Mouse (Mus musculus) limb, embryonic 14.5 days (tissue): ENCODE results near the gene Rab11fip4. TPM values are rescaled to one million over a fixed set of nuclear protein-coding genes. Genes with fewer than 3 reads are reported as not detected.
A peak's percentile ranks its signal among the peaks of the same experiment; 100 is the strongest.

ENCODE experiments used
- ATAC-seq: fragments of 200-750 bp; cut with Nextera tagmentation; 2 replicates; pipeline ENCODE4 v1.8.0; 2017; ENCODE audit warnings: low read depth, moderate number of reproducible peaks, moderate TSS enrichment; ENCODE audit not compliant: low FRiP score
- DNase-seq: peaks from one replicate; pipeline ENCODE4 v3.0.0-alpha.2; 2015; ENCODE audit warnings: low spot score
- H3K27ac ChIP-seq: fragments of 300-500 bp; sonication (generic); replicated peaks from 2 replicates; pipeline ENCODE4 v1.5.1; 2014; ENCODE audit warnings: low read depth, mild to moderate bottlenecking, low read length, moderate library complexity, mixed read lengths
- H3K27me3 ChIP-seq: fragments of 300-500 bp; sonication (generic); 2 replicates; pipeline ENCODE4 v1.6.1; 2014; ENCODE audit warnings: low read length, mixed read lengths; ENCODE audit not compliant: control insufficient read depth, insufficient read depth
- H3K36me3 ChIP-seq: fragments of 300-500 bp; sonication (generic); 2 replicates; pipeline ENCODE4 v1.6.1; 2014; ENCODE audit warnings: mild to moderate bottlenecking, low read length, moderate library complexity, mixed read lengths; ENCODE audit not compliant: control insufficient read depth, insufficient read depth
- H3K4me1 ChIP-seq: fragments of 300-500 bp; sonication (generic); 2 replicates; pipeline ENCODE4 v1.6.1; 2014; ENCODE audit warnings: antibody characterized with exemption, low read length, mixed read lengths; ENCODE audit not compliant: control insufficient read depth, insufficient read depth
- H3K4me2 ChIP-seq: fragments of 300-500 bp; sonication (generic); replicated peaks from 2 replicates; pipeline ENCODE4 v1.6.1; 2014; ENCODE audit warnings: low read depth, mild to moderate bottlenecking, low read length, moderate library complexity; ENCODE audit not compliant: severe bottlenecking
- H3K4me3 ChIP-seq: fragments of 300-500 bp; sonication (generic); replicated peaks from 2 replicates; pipeline ENCODE4 v1.5.1; 2014; ENCODE audit warnings: low read length
- H3K9ac ChIP-seq: fragments of 300-500 bp; sonication (generic); 2 replicates; pipeline ENCODE4 v1.6.1; 2014; ENCODE audit warnings: mild to moderate bottlenecking, low read depth, low read length, moderate library complexity; ENCODE audit not compliant: severe bottlenecking
- H3K9me3 ChIP-seq: fragments of 300-500 bp; sonication (generic); 2 replicates; pipeline ENCODE4 v1.6.1; 2016; ENCODE audit warnings: low read length; ENCODE audit not compliant: control insufficient read depth
- POLR2A ChIP-seq: fragments of 200-500 bp; IDR thresholded peaks from 2 replicates; pipeline ENCODE4 v1.8.0; 2012; ENCODE audit warnings: inconsistent platforms, mild to moderate bottlenecking, moderate library complexity, borderline replicate concordance; ENCODE audit not compliant: insufficient read depth, insufficient read length; ENCODE audit errors: extremely low read depth
- WGBS: fragments of 180-500 bp; shearing (Covaris S2); extraction: QIAGEN DNeasy Blood & Tissue Kit; methylation state at CpG from one replicate; pipeline ENCODE4 v1.1.7; 2014; 5-methylcytosine and 5-hydroxymethylcytosine counted together
- polyA plus RNA-seq, 2 experiments: library from polyadenylated mRNA; depleted of rRNA in 1 of 2; stranded (reverse) in 1 of 2; unstranded in 1 of 2; fragments of >200 nt; fragmentation: Nextera tagmentation in 1 of 2; extraction: Ambion mirVana in 1 of 2; gene quantifications; 2 replicates each; pipeline versions ENCODE4 v1.2.1 to v1.2.3; 2012 to 2014

Gene Rab11fip4
- polyA plus RNA-seq, 2 experiments: 7.4 to 16.4 TPM

DNA sequence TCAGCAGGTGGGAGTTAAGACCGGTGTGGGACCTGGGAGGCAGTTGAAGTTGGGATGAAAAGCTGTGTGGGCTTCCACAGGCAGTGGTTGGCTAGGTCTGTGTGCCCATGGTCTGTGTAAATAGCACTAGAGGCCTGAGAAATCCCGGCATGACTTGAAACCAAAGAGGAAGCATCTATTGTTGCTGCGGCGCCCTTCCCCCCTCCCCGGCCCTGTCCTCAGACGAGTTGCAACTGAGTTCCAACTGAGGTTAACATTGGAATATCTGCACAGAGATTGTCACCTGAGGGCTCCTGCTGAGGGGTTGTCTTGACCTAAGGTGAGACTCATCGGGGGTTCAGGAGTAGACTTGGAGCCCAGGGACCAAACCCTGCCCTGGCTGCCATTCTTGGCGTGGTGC, 82.7 kb downstream of the Rab11fip4 start:
- Histone ChIP-seq H3K4me2 (no peak overlapping the region), H3K27ac (no peak overlapping the region), H3K4me3 (no peak overlapping the region), H3K27me3 (no peaks in the 10 kb centered on the region), H3K4me1 (peaks cover 44% of the 10 kb centered on the region), H3K9ac (no peak overlapping the region), H3K9me3 (no peaks in the 10 kb centered on the region), H3K36me3 (no peaks in the 10 kb centered on the region)
- DNase-seq (no peak), ATAC-seq (no peak)
- no peak for TF ChIP-seq POLR2A
- 65% methylated on average over 8 of the region's 8 CpGs for WGBS

DNA sequence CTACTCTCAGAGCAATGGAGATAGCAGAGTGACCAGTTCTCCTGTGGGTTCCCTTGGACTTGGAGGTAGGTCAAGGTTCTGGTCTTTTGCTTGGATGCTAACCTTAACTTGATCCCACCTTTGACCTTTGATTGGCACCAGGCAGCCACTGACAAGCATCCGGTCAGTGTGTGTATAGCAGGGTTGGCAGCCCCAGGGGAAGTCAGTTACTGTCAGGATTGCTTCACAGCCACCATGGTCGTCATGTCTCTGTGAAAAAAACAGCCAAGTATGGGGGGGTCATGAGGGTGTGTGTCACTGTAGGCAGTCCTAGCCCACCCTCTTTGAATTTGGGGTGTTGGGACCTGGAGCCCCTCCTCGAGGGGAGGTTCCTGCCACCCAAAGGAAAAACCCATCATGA, 83.2 kb downstream of the Rab11fip4 start:
- ATAC-seq (no peak), DNase-seq (no peak)
- no peak for TF ChIP-seq POLR2A
- H3K27me3 ChIP-seq: no peaks in the 10 kb centered on the region
- H3K4me3 ChIP-seq: no peak overlapping the region
- H3K4me1 ChIP-seq: peaks cover 40% of the 10 kb centered on the region
- 81% methylated on average over 3 of the region's 3 CpGs for WGBS
- H3K9ac ChIP-seq: no peak overlapping the region
- no peaks in the 10 kb centered on the region for H3K9me3 ChIP-seq
- H3K27ac ChIP-seq: no peak overlapping the region
- H3K4me2 ChIP-seq: no peak overlapping the region
- H3K36me3 ChIP-seq: no peaks in the 10 kb centered on the region

DNA sequence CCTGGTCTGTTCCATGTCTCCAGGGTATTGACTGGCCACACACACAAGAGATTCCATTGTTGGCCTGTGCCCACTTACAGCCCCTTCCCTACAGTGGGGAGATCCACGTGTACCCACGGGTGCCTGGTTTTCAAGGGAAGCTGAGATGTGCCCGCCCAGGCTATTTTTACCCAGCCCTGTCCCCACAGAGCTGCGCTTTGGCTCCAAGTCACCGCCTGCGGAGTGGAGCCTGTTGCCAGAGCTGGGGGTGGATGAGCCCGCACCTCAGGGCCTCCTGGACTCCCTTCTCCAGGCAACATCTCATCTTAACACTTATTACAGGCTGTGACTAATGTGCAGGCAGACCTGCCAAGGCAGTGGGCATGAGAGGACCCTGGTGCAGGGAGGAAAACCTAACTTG, 83.6 kb downstream of the Rab11fip4 start:
- ATAC-seq: no peak
- 89% methylated on average over 7 of the region's 7 CpGs for whole genome bisulfite sequencing
- Histone ChIP-seq H3K4me3 (no peak overlapping the region), H3K4me2 (no peak overlapping the region), H3K9ac (no peak overlapping the region), H3K9me3 (no peaks in the 10 kb centered on the region), H3K27ac (no peak overlapping the region), H3K36me3 (no peaks in the 10 kb centered on the region), H3K27me3 (no peaks in the 10 kb centered on the region), H3K4me1 (peaks cover 36% of the 10 kb centered on the region)
- no peak for TF ChIP-seq POLR2A
- no peak for DNase-seq

DNA sequence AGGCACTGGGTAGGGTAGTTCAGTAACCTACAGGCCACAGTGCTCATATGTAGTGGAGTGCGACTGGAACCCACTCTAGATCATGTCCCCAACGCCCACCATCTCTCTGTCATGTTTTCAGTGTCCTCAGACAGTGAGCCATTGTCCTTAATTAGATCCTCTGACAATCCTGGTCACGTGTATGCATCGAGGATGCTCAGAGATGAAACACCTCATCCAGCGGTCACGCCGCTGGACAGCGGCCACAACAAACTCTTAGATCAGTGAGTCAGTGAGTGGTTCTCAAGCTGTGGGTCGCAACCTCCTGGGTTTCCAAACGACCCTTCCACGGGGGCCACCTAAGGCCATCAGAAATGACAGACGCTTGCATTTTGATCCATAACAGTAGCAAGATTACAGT, 84.3 kb downstream of the Rab11fip4 start:
- no peaks in the 10 kb centered on the region for H3K27me3 ChIP-seq
- DNase-seq: no peak
- H3K36me3 ChIP-seq: no peaks in the 10 kb centered on the region
- H3K4me2 ChIP-seq: no peak overlapping the region
- H3K9me3 ChIP-seq: no peaks in the 10 kb centered on the region
- TF ChIP-seq POLR2A: no peak
- 83% methylated on average over 12 of the region's 12 CpGs for whole genome bisulfite sequencing
- no peak for ATAC-seq
- no peak overlapping the region for H3K27ac ChIP-seq
- H3K4me3 ChIP-seq: no peak overlapping the region
- peaks cover 30% of the 10 kb centered on the region for H3K4me1 ChIP-seq
- no peak overlapping the region for H3K9ac ChIP-seq

DNA sequence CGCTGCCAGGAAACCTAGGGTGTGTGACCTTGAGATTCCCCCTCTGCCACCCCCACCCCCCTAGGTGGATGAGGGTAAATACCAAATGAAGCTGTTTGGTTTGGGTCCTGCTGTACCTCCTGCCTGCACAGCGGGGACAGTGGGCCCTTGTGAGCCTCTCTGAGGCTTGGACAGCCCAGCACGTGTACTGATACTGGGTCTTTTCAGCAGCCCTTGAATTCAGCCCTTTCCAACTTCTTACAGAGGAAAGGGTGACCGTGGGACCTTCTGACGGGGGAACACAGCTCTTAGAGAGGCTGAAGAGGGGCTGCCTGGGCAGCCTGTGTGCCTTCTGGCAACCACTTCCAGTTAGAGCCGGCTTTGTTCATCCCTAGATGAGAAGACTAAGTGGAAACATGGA, 85.0 kb downstream of the Rab11fip4 start:
- H3K4me2 ChIP-seq: no peak overlapping the region
- TF ChIP-seq POLR2A: no peak
- ATAC-seq (0 out of 2 replicates have a peak, but pooled peaks have one; percentile 10), DNase-seq (no peak)
- H3K4me3 ChIP-seq: no peak overlapping the region
- peaks cover 23% of the 10 kb centered on the region for H3K4me1 ChIP-seq
- no peak overlapping the region for H3K9ac ChIP-seq
- no peak overlapping the region for H3K27ac ChIP-seq
- no peaks in the 10 kb centered on the region for H3K27me3 ChIP-seq
- no peaks in the 10 kb centered on the region for H3K36me3 ChIP-seq
- WGBS: 70% methylated on average over 6 of the region's 6 CpGs
- no peaks in the 10 kb centered on the region for H3K9me3 ChIP-seq

DNA sequence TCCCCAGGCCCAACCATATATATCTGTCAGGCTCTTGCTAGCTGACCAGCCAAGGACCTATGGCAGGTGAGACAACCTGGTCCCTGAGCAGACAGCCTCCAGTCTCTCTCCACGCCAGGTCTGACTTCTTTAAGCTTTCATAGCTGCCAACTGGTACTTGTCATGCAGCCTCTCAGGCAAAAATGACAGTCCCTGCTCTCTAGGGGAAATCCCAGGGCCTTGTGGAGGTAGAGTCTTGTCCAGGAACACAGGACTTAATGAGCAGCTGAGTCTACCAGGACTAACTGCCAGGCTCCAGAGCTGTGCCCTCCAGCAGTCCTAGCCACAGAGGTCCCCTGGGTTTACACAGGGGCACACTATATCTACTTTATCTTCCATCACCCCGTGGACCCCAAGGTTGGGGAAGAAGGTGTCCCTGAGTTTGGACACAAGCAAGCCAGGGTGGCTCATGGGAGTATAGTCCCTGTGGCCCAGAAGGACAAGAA, 85.5 kb downstream of the Rab11fip4 start:
- TF ChIP-seq POLR2A: no peak
- no peaks in the 10 kb centered on the region for H3K27me3 ChIP-seq
- no peaks in the 10 kb centered on the region for H3K9me3 ChIP-seq
- 75% methylated on average over 2 of the region's 2 CpGs for WGBS
- DNase-seq: no peak
- no peaks in the 10 kb centered on the region for H3K36me3 ChIP-seq
- H3K4me3 ChIP-seq: no peak overlapping the region
- H3K9ac ChIP-seq: no peak overlapping the region
- ATAC-seq: no peak
- peaks cover 17% of the 10 kb centered on the region for H3K4me1 ChIP-seq
- no peak overlapping the region for H3K27ac ChIP-seq
- no peak overlapping the region for H3K4me2 ChIP-seq
